Mouse (Mus musculus) olfactory bulb, adult 2 months (tissue): ENCODE results near the gene Fbxl8.

Source experiments
- CTCF ChIP-seq: fragments of 200-500 bp; IDR thresholded peaks from 2 replicates; pipeline ENCODE4 v1.5.1; 2012; ENCODE audit warnings: low read depth, mild to moderate bottlenecking, low read length, moderate library complexity; ENCODE audit not compliant: insufficient read depth
- POLR2A ChIP-seq: fragments of 200-500 bp; IDR thresholded peaks from 2 replicates; pipeline ENCODE4 v1.6.1; 2012; ENCODE audit warnings: mild to moderate bottlenecking, low read depth, low read length, moderate library complexity; ENCODE audit not compliant: insufficient read depth

- TF ChIP-seq CTCF (no peak), POLR2A (no peak)
These were observed 10.7 kb upstream of the Fbxl8 start for GRCm38 (mm10) chr8:105253766-105254151.
